8 mouse cellular contexts compared by ENCODE assay signal in genomic region chr4:32951035-32951940, GRCm38 (mm10). TPM values are rescaled to one million over a fixed set of nuclear protein-coding genes. Genes with fewer than 3 reads are reported as not detected.
DNase-seq lines count a peak whose midpoint lies in the region; ATAC-seq and TF ChIP-seq lines count a peak whose summit lies in the region.

No protein-coding gene starts in this region.

- no peak for TF ChIP-seq CTCF in bone marrow, adult 2 months (IDR thresholded peaks at IDR 0.05; ENCODE audit: control insufficient read depth, insufficient read depth, low read length)

- H3K4me2 ChIP-seq in kidney, embryonic 16.5 days (replicated peaks; ENCODE audit: low read depth, low read length) = peak overlapping the region; percentile 82
- H3K4me2 ChIP-seq in forebrain, embryonic 13.5 days = peak overlapping the region; percentile 85
- H3K4me2 ChIP-seq in liver, embryonic 16.5 days (ENCODE audit: low read depth, low read length) = peak overlapping the region; percentile 91

- WGBS in kidney, embryonic 16.5 days = 2% methylated on average over 34 of the region's 34 CpGs
- 7% methylated on average over 34 of the region's 34 CpGs for WGBS in bone marrow, adult 2 months
- WGBS in forebrain, embryonic 13.5 days = 6% methylated on average over 34 of the region's 34 CpGs
- 6% methylated on average over 34 of the region's 34 CpGs for WGBS in liver, embryonic 16.5 days (ENCODE audit: insufficient replicate concordance)

- no peak overlapping the region for H3K27ac ChIP-seq in kidney, embryonic 16.5 days (ENCODE audit: low read length)
- peak overlapping the region; percentile 14; the same call in 1 of the 2 replicates for H3K27ac ChIP-seq in bone marrow, adult 2 months (ENCODE audit: control insufficient read depth, insufficient read depth, low read depth, low read length, poor library complexity)
- H3K27ac ChIP-seq in forebrain, embryonic 13.5 days = no peak overlapping the region
- H3K27ac ChIP-seq in liver, embryonic 16.5 days (ENCODE audit: low read length) = no peak overlapping the region

- DNase-seq in kidney, postnatal 36 days = no peak
- DNase-seq in right cerebral cortex, postnatal 4 days = no peak
- DNase-seq in adrenal gland, adult 8-10 months = no peak
- DNase-seq in spleen, postnatal 36 days (ENCODE audit: low spot score in 2 of 2) = no peak

- no peak for TF ChIP-seq POLR2A in bone marrow, adult 2 months (IDR thresholded peaks at IDR 0.05; ENCODE audit: borderline replicate concordance, control insufficient read depth, low read depth, low read length)

- peak overlapping the region; percentile 79 for H3K9ac ChIP-seq in kidney, embryonic 16.5 days (replicated peaks; ENCODE audit: low read length)
- H3K9ac ChIP-seq in forebrain, embryonic 13.5 days = peak overlapping the region; percentile 76
- no peak overlapping the region for H3K9ac ChIP-seq in liver, embryonic 16.5 days (ENCODE audit: low read depth, low read length)

- peaks cover 20% of the 10 kb centered on the region; the same call in 1 of the 2 replicates for H3K4me1 ChIP-seq in kidney, embryonic 16.5 days (ENCODE audit: insufficient read depth, low read length)
- peaks cover 2% of the 10 kb centered on the region; the same call in 1 of the 2 replicates for H3K4me1 ChIP-seq in bone marrow, adult 2 months (ENCODE audit: control insufficient read depth, insufficient read depth, low read length)
- peaks cover 30% of the 10 kb centered on the region for H3K4me1 ChIP-seq in forebrain, embryonic 13.5 days
- peaks cover 16% of the 10 kb centered on the region for H3K4me1 ChIP-seq in liver, embryonic 16.5 days (ENCODE audit: control insufficient read depth, low read depth, low read length)

- ATAC-seq in kidney, embryonic 16.5 days (ENCODE audit: low FRiP score, low TSS enrichment) = peak; percentile 55
- ATAC-seq in forebrain, embryonic 13.5 days = peak; percentile 69; the same call in 1 of the 2 replicates
- peak; percentile 11; the same call in 1 of the 2 replicates for ATAC-seq in liver, embryonic 16.5 days (ENCODE audit: low read depth)

- H3K9me3 ChIP-seq in kidney, embryonic 16.5 days (ENCODE audit: low read length) = no peaks in the 10 kb centered on the region
- no peaks in the 10 kb centered on the region for H3K9me3 ChIP-seq in forebrain, embryonic 13.5 days (replicated peaks)
- H3K9me3 ChIP-seq in liver, embryonic 16.5 days (replicated peaks; ENCODE audit: control insufficient read depth, low read length) = no peaks in the 10 kb centered on the region; the same call in 1 of the 2 replicates

- no peaks in the 10 kb centered on the region for H3K36me3 ChIP-seq in kidney, embryonic 16.5 days (ENCODE audit: insufficient read depth, low read length)
- no peaks in the 10 kb centered on the region for H3K36me3 ChIP-seq in forebrain, embryonic 13.5 days (ENCODE audit: poor library complexity, severe bottlenecking)
- H3K36me3 ChIP-seq in liver, embryonic 16.5 days (ENCODE audit: control insufficient read depth, insufficient read depth) = no peaks in the 10 kb centered on the region

- no peaks in the 10 kb centered on the region for H3K27me3 ChIP-seq in kidney, embryonic 16.5 days (ENCODE audit: insufficient read depth, low read length)
- H3K27me3 ChIP-seq in forebrain, embryonic 13.5 days = peaks cover 11% of the 10 kb centered on the region; the same call in 1 of the 2 replicates
- peaks cover 56% of the 10 kb centered on the region for H3K27me3 ChIP-seq in liver, embryonic 16.5 days (ENCODE audit: control insufficient read depth, insufficient read depth, low read depth, low read length)

- peak overlapping the region; percentile 79 for H3K4me3 ChIP-seq in kidney, embryonic 16.5 days (ENCODE audit: low read length)
- H3K4me3 ChIP-seq in bone marrow, adult 2 months (replicated peaks; ENCODE audit: control insufficient read depth, low read depth, low read length) = peak overlapping the region; percentile 30
- H3K4me3 ChIP-seq in forebrain, embryonic 13.5 days = peak overlapping the region; percentile 70
- peak overlapping the region; percentile 66 for H3K4me3 ChIP-seq in liver, embryonic 16.5 days (ENCODE audit: low read depth, low read length)

RNA-seq across cellular contexts. Expression of gene Ankrd6, which starts 0.6 kb away (rescaled TPM):
- polyA plus RNA-seq in kidney, embryonic 16.5 days (2015; fragmentation: Nextera tagmentation; extraction: Ambion mirVana) = 13.8 and 15.4 TPM in 2 replicates
- 1.4 and 2.2 TPM in 2 replicates for polyA plus RNA-seq in bone marrow, adult 2 months (2011; ENCODE audit: insufficient read depth, insufficient read length, low replicate concordance, missing spikeins)
- 25.4 and 27.5 TPM in 2 replicates for polyA plus RNA-seq in forebrain, embryonic 13.5 days (2015; fragmentation: Nextera tagmentation; extraction: Ambion mirVana)
- polyA plus RNA-seq in liver, embryonic 16.5 days (2015; fragmentation: Nextera tagmentation; extraction: Ambion mirVana) = 0.55 and 0.60 TPM in 2 replicates
- total RNA-seq in adrenal gland, adult 8-10 months (2022) = 10 to 100 TPM in 1 of 4 experiments, 1 to 10 TPM in 3; 2.8 to 10.6 (median 4.9) TPM

RNA-seq across cellular contexts. Expression of gene Rragd, which starts 31.5 kb away (rescaled TPM):
- 16.0 and 22.0 TPM in 2 replicates for polyA plus RNA-seq in kidney, embryonic 16.5 days (2015; fragmentation: Nextera tagmentation; extraction: Ambion mirVana)
- polyA plus RNA-seq in bone marrow, adult 2 months (2011; ENCODE audit: insufficient read depth, insufficient read length, low replicate concordance, missing spikeins) = 1.5 and 7.8 TPM in 2 replicates
- polyA plus RNA-seq in forebrain, embryonic 13.5 days (2015; fragmentation: Nextera tagmentation; extraction: Ambion mirVana) = 22.7 and 23.9 TPM in 2 replicates
- 1.1 and 1.4 TPM in 2 replicates for polyA plus RNA-seq in liver, embryonic 16.5 days (2015; fragmentation: Nextera tagmentation; extraction: Ambion mirVana)
- total RNA-seq in adrenal gland, adult 8-10 months (2022) = 10 to 100 TPM; 10.2 to 16.4 (median 13.9) TPM

Comparison
In these comparisons a context has a peak if more than half of its experiments do, and no peak if none do; other contexts are left out.
1. ATAC-seq: peak in every context shown above with its lines; median percentile 69 in forebrain, embryonic 13.5 days; 55 in kidney, embryonic 16.5 days; 11 in liver, embryonic 16.5 days.